Mouse (Mus musculus): ENCODE measurements around the gene Mgat5.

Gene Mgat5

DNA sequence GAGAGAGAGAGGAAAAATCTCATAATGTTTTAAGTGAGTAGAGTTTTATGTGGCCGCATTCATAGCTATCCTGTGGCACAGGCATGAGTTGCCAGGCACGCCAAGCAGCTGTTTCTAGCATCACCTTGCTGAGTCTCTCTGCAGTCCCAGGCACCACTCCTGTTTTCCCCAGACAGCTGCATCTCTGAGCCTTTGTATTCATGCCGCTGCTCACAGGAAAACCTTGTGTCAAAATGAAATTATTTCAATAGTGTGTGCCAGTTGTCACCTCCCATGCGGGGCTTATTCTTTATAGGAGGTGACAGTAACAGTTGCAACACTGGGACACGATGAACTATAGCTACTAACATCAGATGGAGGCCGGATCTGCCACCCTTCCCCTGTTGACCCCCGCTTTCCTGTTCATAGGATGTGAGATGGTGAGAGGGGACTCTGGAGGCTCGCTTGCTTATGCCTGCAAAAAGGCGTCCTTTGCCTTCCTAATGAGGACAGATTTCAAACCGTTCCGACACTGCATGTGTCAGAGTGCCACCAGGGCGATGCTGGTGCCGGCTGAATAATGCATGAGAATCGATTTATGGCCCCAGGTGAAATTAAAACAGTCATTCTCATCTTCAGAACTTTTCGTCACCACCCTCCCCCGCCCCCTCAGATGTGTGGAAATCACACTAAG is 303.4 kb downstream of the Mgat5 start:
- no peak for DNase-seq (ENCODE audit: low spot score)

DNA sequence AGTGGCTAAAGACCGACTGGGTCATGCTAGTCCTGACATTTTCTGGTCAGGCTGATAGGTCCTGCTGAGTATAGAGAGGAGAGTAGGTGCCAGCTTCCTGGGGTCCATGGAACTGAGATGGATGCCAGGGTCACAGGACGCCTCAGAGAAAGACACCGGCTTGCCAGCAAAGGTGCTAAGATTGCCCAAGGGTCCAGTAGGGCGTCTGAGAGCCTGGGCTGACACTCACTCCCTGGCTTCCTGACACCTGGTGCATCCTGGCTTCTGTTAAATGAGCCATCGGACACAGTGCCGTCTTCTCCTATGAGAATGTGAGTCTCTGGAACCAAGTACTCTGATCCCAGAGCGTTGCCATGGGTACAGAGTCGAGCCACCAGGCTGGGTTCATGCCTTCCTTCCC is 304.1 kb downstream of the Mgat5 start:
- DNase-seq (ENCODE audit: low spot score) = no peak

DNA sequence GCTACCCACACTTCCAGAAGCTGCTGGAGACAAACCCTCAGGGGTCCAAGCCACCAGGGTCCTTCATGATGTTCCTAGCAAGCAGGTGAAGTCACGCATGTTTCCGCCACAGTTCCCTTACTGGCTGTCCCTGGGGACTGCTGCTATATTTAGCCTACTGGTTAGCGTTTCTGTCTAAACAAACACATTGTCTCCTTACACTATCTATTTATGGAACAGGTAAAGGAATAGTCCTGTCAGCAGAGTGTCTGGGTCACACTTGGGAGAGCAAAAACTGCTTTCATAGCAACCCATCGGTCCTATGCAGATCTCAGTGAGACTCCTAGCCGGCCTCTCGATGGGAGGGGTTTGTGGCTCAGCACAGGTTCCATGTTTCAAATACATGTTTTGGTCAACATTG is 306.5 kb downstream of the Mgat5 start:
- DNase-seq (ENCODE audit: low spot score) = no peak

DNA sequence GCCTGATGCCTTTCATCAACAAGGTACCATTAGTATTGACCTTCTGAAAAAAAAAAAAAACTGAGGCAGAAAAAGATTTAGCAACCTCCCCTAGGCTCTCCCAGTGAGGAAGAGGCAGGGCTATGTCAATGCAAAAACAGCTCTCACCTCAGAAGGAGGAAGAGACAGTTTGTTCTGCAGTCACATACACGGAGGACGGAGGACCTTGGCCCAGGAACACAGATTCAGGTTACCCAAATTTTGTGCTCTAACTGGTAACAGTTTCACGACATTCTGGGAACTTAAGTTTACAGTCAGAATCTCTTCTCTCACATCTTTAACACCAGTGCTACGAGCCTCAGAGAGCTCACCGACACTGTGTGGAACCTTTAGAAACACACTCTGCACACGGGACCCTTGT is 307.9 kb downstream of the Mgat5 start:
- no peak for DNase-seq (ENCODE audit: low spot score)

DNA sequence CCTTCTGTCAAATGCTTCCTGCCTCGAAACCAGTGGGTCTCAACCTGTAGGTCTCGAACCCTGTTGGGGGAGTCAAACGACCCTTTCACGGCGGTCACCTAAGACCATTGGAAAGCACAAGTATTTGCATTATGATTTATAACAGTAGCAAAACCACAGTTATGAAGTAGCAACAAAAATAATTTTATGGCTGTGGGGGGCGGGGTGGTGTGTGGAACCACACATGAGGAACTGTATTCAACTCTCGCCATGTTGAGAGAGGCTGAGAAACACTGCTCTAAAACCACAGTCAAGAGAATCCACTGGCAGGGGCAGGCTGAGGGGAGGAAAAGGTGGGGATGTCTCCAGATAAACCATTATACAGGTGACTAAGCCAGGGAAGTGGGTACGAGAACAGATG is 308.3 kb downstream of the Mgat5 start:
- DNase-seq (ENCODE audit: low spot score) = no peak

DNA sequence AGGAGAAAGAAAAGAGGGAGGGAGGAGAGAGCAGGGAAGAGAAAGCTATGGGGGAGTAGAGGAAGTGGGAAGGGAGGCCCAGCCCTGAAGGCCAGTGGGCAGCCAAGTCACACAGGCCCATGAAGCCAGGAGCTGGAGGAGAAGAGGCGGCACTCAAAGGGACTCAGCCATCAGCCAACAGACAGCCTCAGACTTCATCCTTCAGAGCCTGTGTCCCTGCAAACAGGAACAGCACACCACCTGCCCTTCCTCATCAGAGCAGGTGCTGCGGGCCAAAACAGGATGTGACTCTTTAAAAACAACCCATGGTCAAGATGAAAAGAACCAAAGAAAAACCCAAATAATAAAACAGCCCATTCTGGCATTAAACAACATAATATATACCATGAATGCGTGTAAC is 308.8 kb downstream of the Mgat5 start:
- DNase-seq (ENCODE audit: low spot score) = no peak

DNA sequence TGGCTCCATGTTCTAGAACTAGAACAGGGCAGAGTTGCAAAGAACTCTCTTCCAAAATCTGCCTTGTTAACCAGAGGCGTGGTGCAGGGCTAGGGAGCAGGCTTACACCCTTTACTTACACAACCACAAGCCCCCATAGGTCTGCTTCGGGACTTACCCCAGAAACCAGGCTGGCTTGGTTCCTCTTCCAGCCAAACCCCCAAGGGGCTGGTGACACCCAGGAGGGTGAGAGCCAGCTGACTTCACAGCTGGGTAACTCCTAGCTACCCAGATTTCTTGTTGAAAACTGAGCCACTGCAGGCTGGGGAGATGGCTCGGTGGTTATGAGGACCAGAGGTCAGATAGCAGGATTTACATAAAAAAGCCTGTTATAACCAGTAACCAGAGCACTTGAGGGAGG is 309.7 kb downstream of the Mgat5 start:
- DNase-seq (ENCODE audit: low spot score) = no peak

DNA sequence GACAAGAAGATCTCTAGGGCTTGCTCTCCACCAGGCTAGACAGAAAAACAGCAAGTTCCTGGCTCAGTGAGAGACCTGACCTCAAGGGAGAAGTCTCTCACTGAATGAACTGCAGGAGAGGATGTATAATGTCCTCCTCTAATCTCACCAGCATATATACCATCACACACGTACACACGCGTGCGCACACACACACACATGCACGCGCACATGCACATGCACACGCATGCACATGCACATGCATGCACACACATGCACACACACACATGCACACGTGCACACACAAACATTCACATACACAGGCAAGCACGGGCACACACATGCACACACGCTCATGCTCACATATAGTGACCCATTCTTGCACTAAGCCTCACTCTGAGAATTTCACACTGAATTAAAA is 310.1 kb downstream of the Mgat5 start:
- DNase-seq (ENCODE audit: low spot score) = no peak

DNA sequence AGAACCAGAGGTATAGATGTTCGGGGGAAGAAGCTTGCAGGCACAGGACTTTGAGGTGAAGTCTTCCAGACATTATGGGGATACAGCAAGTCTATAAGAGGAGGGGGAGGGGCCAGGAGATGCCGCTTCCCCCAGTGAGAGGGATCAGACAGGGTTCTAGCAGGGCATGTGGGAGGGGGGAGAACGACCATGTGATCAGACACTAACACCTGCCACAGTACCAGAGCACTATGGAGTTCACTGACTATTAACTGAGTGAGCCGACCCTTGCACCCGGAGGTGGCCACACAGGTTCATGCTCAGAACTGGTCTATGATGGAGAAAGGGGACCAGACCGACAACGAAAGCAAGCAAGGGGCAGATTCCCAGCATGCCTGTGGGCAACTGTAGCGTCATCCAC is 318.5 kb downstream of the Mgat5 start:
- DNase-seq (ENCODE audit: low spot score) = no peak

DNA sequence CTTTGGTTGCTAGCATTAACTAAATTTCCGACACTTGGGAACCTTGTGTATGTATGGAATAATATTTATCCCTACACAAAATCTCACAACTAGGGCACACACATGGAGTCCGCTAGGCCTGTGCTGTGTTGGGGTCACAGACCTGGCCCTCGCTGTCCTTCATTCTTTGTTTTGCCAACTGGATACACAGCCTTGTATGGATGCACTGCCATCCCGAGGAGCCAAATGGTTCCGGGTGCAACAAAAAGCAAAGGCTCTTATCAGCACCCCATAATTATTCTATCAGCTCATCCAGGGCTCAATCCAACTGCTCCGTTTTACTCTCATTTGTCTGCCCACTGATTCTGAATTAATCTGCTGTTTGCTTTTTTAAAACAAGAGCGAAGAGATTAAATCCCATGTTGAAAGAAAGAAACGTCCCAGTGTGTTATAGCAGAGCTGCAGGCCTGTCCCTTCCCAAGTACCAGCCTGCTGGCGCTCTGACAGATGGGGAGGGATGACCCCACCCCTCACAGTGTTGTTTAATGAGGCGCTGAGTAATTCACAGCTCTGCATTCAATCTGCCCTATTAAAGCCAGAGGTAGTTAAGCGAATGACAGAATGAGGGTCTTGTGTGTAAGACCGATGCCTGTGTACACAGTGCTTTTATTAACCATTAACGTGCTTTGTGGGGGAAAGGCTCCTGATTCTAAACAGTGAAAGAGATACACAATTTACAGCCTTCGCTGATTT is 326.2 kb downstream of the Mgat5 start:
- no peak for DNase-seq (ENCODE audit: low spot score)

DNA sequence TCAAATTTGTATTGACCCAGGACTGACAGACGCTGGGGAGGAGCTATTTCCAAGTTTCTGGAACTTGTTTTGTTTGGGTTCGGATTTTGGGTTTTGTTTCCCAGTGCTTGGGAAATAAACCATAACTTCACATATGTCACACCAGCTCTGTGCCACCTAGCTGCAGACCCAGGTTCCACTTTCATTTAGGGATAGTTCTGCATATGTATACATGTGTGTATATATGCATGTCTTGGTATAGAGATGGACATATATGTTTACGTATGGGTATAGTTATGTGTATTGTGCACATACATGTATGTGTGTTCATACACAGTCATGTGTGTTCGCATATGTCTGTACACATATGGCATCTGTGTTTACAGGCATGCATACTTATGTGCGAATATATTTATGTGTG is 326.9 kb downstream of the Mgat5 start:
- no peak for DNase-seq (ENCODE audit: low spot score)

DNA sequence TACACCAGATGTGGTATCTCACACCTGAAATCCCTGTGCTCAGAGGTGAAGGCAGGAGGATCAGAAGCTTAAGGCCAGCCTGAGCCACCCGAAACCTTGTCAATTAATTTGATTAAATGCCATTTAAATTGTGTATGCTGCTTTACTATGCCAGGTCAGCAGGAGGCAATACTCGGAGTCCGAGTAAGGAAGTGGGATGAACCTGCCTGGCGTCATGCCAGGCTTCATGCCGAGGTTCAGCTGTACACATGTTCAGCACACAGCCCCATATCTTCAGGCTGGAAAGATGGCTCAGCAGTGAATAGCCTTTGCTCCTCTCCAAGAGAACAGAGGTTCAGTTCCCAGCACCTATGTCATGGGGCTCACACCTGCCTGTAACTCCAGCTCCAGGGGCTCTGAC is 331.6 kb downstream of the Mgat5 start:
- DNase-seq (ENCODE audit: low spot score) = no peak

DNA sequence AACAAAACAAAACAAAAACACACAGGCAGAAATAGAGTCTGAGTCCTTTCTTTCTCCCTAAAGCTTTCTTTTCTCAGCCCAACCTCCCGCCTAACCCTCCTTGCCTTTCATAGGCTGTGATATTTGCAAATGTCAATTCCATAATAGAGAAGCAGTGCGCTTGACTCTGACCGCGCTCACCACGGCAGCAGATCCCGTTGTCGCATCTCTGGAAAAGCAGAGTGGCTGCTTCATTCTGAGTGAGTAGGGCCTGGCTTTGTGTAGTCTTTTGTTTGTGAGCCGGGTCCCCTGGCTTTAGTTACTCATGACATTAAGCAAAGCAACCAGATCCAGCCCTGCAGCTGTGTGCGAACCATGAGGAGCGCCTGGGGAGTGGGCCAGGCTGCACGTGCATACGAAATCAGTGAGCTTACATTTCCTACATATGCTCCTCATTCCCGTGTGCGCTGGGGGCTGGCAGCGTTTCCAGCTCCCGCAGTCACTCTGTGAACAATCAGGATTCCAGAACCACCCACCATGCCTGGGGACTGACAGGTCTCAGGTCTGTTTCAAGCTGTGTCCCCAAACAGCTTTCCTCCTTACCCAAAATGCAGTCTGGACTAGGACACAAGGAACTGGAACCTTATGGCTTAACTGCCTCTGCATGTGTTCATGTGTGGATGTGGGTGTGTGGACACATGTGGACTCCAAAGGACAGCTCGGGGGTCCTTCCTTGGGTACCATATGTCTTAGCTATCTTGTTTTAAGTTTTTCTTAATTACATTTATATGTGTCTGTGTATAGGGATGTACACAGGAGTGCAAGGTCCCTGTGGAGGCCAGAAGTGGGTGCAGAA is 332.6 kb downstream of the Mgat5 start:
- DNase-seq (ENCODE audit: low spot score) = no peak
